Mouse (Mus musculus) activated CD4-positive, CD25-positive, alpha-beta regulatory T cell, adult 9 weeks (primary cell): ENCODE results near the gene Gm20908. TPM values are rescaled to one million over a fixed set of nuclear protein-coding genes. Genes with fewer than 3 reads are reported as not detected.

Experiments
- polyA plus RNA-seq: library from polyadenylated mRNA; unstranded; fragments of 100-300 nt; shearing (Covaris generic); gene quantifications from one replicate; pipeline ENCODE4 v1.2.1, GENCODE M21; 2017

The Gm20908 gene
- polyA plus RNA-seq: not detected

GRCm38 (mm10) chrY:64472966-64473365 is at the start of gene Gm20908:
Gene Gm20908, plus strand, starts transcription at chrY:64473266.

